In genomic region chr1:94868872-94869271, GRCm38 (mm10) we compare ENCODE assay signal across 27 mouse cellular contexts.
DNase-seq lines count a peak whose midpoint lies in the region; ATAC-seq and TF ChIP-seq lines count a peak whose summit lies in the region.
"Had no signal": no experiment of that assay in that cellular context is flagged by ENCODE, and none has a peak within 500 bp of the region (broad histone marks: within the 10 kb centered on the region; RNA-seq: fewer than 3 reads in every experiment).

No protein-coding gene starts in this region.

- no peak overlapping the region for H3K27ac ChIP-seq in CH12.LX (ENCODE audit: insufficient read depth, low read depth)
- H3K27ac ChIP-seq: embryonic facial prominence, embryonic 12.5 days; embryonic facial prominence, embryonic 15.5 days; heart, adult 2 months; heart, embryonic 10.5 days; heart, embryonic 13.5 days; hindbrain, embryonic 14.5 days; hindbrain, postnatal 0 days had no signal

- TF ChIP-seq CTCF in CH12.LX (conservative IDR thresholded peaks at IDR 0.05 in 1 of 2, IDR thresholded peaks at IDR 0.05 in 1 of 2; ENCODE audit: low read depth in 2 of 2, low read length in 2 of 2): no peak

- H3K4me3 ChIP-seq in CH12.LX (replicated peaks in 1 of 3; ENCODE audit: low read depth in 2 of 3, low read length in 2 of 3, poor library complexity in 1 of 3): no peak overlapping the region
- H3K4me3 ChIP-seq: embryonic facial prominence, embryonic 12.5 days; embryonic facial prominence, embryonic 15.5 days; heart, adult 2 months; heart, embryonic 10.5 days; heart, embryonic 13.5 days had no signal

- H3K9ac ChIP-seq in CH12.LX (ENCODE audit: insufficient read depth, low read depth): no peak overlapping the region
- H3K9ac ChIP-seq: embryonic facial prominence, embryonic 12.5 days; embryonic facial prominence, embryonic 15.5 days; forebrain, postnatal 0 days; heart, embryonic 13.5 days; hindbrain, embryonic 14.5 days had no signal

- H3K9me3 ChIP-seq in CH12.LX (replicated peaks; ENCODE audit: low read length): no peaks in the 10 kb centered on the region
- H3K9me3 ChIP-seq: embryonic facial prominence, embryonic 12.5 days; embryonic facial prominence, embryonic 15.5 days; heart, embryonic 10.5 days; heart, embryonic 13.5 days had no signal

- H3K27me3 ChIP-seq in CH12.LX (replicated peaks): no peaks in the 10 kb centered on the region
- H3K27me3 ChIP-seq: embryonic facial prominence, embryonic 12.5 days; embryonic facial prominence, embryonic 15.5 days; heart, embryonic 13.5 days had no signal

- peak; percentile 59; the same call in 1 of the 2 replicates for ATAC-seq in megakaryocyte, adult 5-6 weeks (ENCODE audit: poor library complexity, severe bottlenecking)
- ATAC-seq: forebrain, embryonic 14.5 days; forebrain, postnatal 0 days; hindbrain, postnatal 0 days; intestine, postnatal 0 days had no signal

- peak; percentile 72 for TF ChIP-seq EP300 in CH12.LX (IDR thresholded peaks at IDR 0.05; ENCODE audit: low read length)

- peaks cover 0 to 6% of the 10 kb centered on the region in 2 experiments; a peak in 1 of 4 replicates for H3K4me1 ChIP-seq in CH12.LX (ENCODE audit: control insufficient read depth in 1 of 2, insufficient read depth in 2 of 2)
- H3K4me1 ChIP-seq: embryonic facial prominence, embryonic 12.5 days; embryonic facial prominence, embryonic 15.5 days; heart, embryonic 10.5 days; heart, embryonic 13.5 days had no signal

- no peaks in the 10 kb centered on the region for H3K79me2 ChIP-seq in CH12.LX (replicated peaks; ENCODE audit: control insufficient read depth, extremely low read depth, insufficient read depth, poor library complexity, severe bottlenecking)

- dilution Hi-C loops in CH12.LX (cut with MboI; ENCODE audit: extremely low pct_ligation_motif_present, extremely low pct_unique_long_range_greater_than_20kb, low sequenced_read_pairs): no loop called here

- no peak for TF ChIP-seq POLR2A in CH12.LX (IDR thresholded peaks at IDR 0.05; ENCODE audit: low read depth, low read length)

- H3K36me3 ChIP-seq in CH12.LX (replicated peaks in 1 of 2; ENCODE audit: control insufficient read depth in 1 of 2, insufficient read depth in 1 of 2, low read length in 1 of 2): no peaks in the 10 kb centered on the region
- H3K36me3 ChIP-seq: embryonic facial prominence, embryonic 12.5 days; embryonic facial prominence, embryonic 15.5 days; heart, embryonic 10.5 days; heart, embryonic 13.5 days had no signal

- H3K4me2 ChIP-seq in CH12.LX (ENCODE audit: insufficient read depth, low read depth, poor library complexity, severe bottlenecking): no peak overlapping the region
- H3K4me2 ChIP-seq: embryonic facial prominence, embryonic 12.5 days; embryonic facial prominence, embryonic 15.5 days; heart, embryonic 13.5 days; hindbrain, embryonic 14.5 days had no signal

- DNase-seq in CH12.LX (ENCODE audit: extremely low read depth) (peak; percentile 27), MEL-GATA-1-ER (ENCODE audit: extremely low read depth, low read depth) (peak; percentile 50), liver (no peak)
- no peak for DNase-seq in adrenal gland, adult 8-10 months
- no peak for DNase-seq in adrenal gland, postnatal 10 days
- DNase-seq in cerebellum, adult 9-11 months: no peak
- DNase-seq: adrenal gland, adult 2 months; adrenal gland, postnatal 36 days; B cell, adult 2 months; cerebellum, adult 18-20 months; cerebellum, adult 9-10 months; cerebellum, postnatal 25 days; forebrain, postnatal 0 days; gastrocnemius, postnatal 25 days; heart, adult 2 months; heart, postnatal 14 days; heart, postnatal 4 days; kidney, adult 2 months had no signal

- in situ Hi-C loops in CH12.LX (cut with MboI; ENCODE audit: low pct_ligation_motif_present, low pct_unique_long_range_greater_than_20kb, low sequenced_read_pairs): no loop called here

- no peak for TF ChIP-seq RAD21 in CH12.LX (IDR thresholded peaks at IDR 0.05; ENCODE audit: low read depth, low read length)

TF ChIP-seq in CH12.LX, 34 proteins besides CTCF, POLR2A, EP300 and RAD21:
- peak; percentile 50 for TF ChIP-seq ZNF384 (IDR thresholded peaks at IDR 0.05; ENCODE audit: low read depth, low read length)
- TF ChIP-seq IRF4 (IDR thresholded peaks at IDR 0.05; ENCODE audit: low read depth, low read length): 0 out of 2 replicates have a peak, but pooled peaks have one; percentile 46
- no peak for TF ChIP-seq USF1 (IDR thresholded peaks at IDR 0.05; ENCODE audit: low read depth, low read length)
- TF ChIP-seq MAZ (IDR thresholded peaks at IDR 0.05; ENCODE audit: low read depth, low read length): no peak

Comparison
In these comparisons a context has a peak if more than half of its experiments do, and no peak if none do; other contexts are left out.
1. DNase-seq: peak in CH12.LX (single experiment) and MEL-GATA-1-ER (single experiment); none in adrenal gland, adult 8-10 months (single experiment), adrenal gland, postnatal 10 days (single experiment), liver (single experiment) and cerebellum, adult 9-11 months (single experiment).